Mouse (Mus musculus): ENCODE results near the gene Aipl1.

GRCm38 (mm10) chr11:72078056-72078455 is 40.7 kb upstream of the Aipl1 start:
- TF ChIP-seq EP300 (IDR thresholded peaks at IDR 0.05; ENCODE audit: insufficient read depth, low read depth, low read length) (no peak), CTCF (IDR thresholded peaks at IDR 0.05) (0 out of 2 replicates have a peak, but pooled peaks have one; percentile 14)
